15 mouse cellular contexts compared by ENCODE assay signal in the genomic region with DNA sequence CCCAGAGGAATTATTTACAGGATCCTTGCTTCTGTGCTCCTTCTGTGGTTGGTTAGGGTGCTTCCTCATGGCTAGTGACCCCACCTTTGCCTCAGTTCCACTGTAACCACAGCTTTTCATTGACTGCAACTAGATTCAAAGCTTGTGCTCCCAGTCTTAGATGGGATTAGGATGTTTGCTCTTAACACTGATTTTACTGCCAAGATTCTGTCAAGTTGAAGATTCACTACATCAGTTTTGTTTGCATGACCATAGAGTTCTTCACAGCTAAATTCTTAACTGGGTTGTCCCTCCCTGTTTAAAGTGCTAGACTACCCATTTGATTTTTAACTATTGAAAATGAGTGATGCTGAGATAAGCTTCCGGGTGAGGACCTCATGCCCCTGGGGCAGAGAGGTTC. TPM values are rescaled to one million over a fixed set of nuclear protein-coding genes. Genes with fewer than 3 reads are reported as not detected.
DNase-seq lines count a peak whose midpoint lies in the region; ATAC-seq and TF ChIP-seq lines count a peak whose summit lies in the region.
"Had no signal": no experiment of that assay in that cellular context is flagged by ENCODE, and none has a peak within 500 bp of the region (broad histone marks: within the 10 kb centered on the region; RNA-seq: fewer than 3 reads in every experiment).

No protein-coding gene starts in this region.

- no peak for ATAC-seq in hindbrain, embryonic 13.5 days (ENCODE audit: low FRiP score)
- ATAC-seq in hindbrain, embryonic 14.5 days (ENCODE audit: low FRiP score), result no peak
- ATAC-seq in lung, postnatal 0 days, result 0 out of 2 replicates have a peak, but pooled peaks have one; percentile 21
- ATAC-seq: CD4-positive, CD25-positive, alpha-beta regulatory T cell, adult 4 months had no signal

- no peak overlapping the region for H3K4me3 ChIP-seq in hindbrain, embryonic 13.5 days
- H3K4me3 ChIP-seq in hindbrain, embryonic 14.5 days (replicated peaks; ENCODE audit: low read length), result no peak overlapping the region
- H3K4me3 ChIP-seq in lung, postnatal 0 days (ENCODE audit: low read depth, low read length), result no peak overlapping the region
- no peak overlapping the region for H3K4me3 ChIP-seq in brown adipose tissue, adult 24 weeks (ENCODE audit: insufficient read depth, low read depth, low read length)
- no peak overlapping the region for H3K4me3 ChIP-seq in small intestine, adult 2 months (ENCODE audit: low read depth, low read length)
- H3K4me3 ChIP-seq: embryonic facial prominence, embryonic 12.5 days; heart, embryonic 12.5 days; hindbrain, embryonic 15.5 days; midbrain, embryonic 12.5 days had no signal

- H3K4me2 ChIP-seq in hindbrain, embryonic 13.5 days, result 0 out of 2 replicates have a peak overlapping the region, but pooled peaks have one; percentile 1
- H3K4me2 ChIP-seq in hindbrain, embryonic 14.5 days (replicated peaks), result no peak overlapping the region
- 0 out of 2 replicates have a peak overlapping the region, but pooled peaks have one; percentile 17 for H3K4me2 ChIP-seq in lung, postnatal 0 days (replicated peaks; ENCODE audit: low read depth, low read length)
- H3K4me2 ChIP-seq: embryonic facial prominence, embryonic 12.5 days; heart, embryonic 12.5 days; hindbrain, embryonic 15.5 days; midbrain, embryonic 12.5 days had no signal

- no peaks in the 10 kb centered on the region for H3K36me3 ChIP-seq in hindbrain, embryonic 13.5 days
- no peaks in the 10 kb centered on the region for H3K36me3 ChIP-seq in hindbrain, embryonic 14.5 days (replicated peaks; ENCODE audit: control insufficient read depth, insufficient read depth)
- no peaks in the 10 kb centered on the region for H3K36me3 ChIP-seq in lung, postnatal 0 days (ENCODE audit: insufficient read depth, low read length)
- no peaks in the 10 kb centered on the region for H3K36me3 ChIP-seq in small intestine, adult 2 months (ENCODE audit: control insufficient read depth, insufficient read depth, low read length)
- H3K36me3 ChIP-seq: embryonic facial prominence, embryonic 12.5 days; heart, embryonic 12.5 days; hindbrain, embryonic 15.5 days; midbrain, embryonic 12.5 days had no signal

- no peaks in the 10 kb centered on the region for H3K9me3 ChIP-seq in hindbrain, embryonic 13.5 days
- H3K9me3 ChIP-seq in hindbrain, embryonic 14.5 days (ENCODE audit: control insufficient read depth, low read length), result no peaks in the 10 kb centered on the region
- no peaks in the 10 kb centered on the region for H3K9me3 ChIP-seq in lung, postnatal 0 days (ENCODE audit: low read length)
- H3K9me3 ChIP-seq: embryonic facial prominence, embryonic 12.5 days; heart, embryonic 12.5 days; hindbrain, embryonic 15.5 days; midbrain, embryonic 12.5 days had no signal

- TF ChIP-seq POLR2A in small intestine, adult 2 months (IDR thresholded peaks at IDR 0.05; ENCODE audit: low read depth, low read length), result no peak

- no peak overlapping the region for H3K9ac ChIP-seq in hindbrain, embryonic 13.5 days
- H3K9ac ChIP-seq in hindbrain, embryonic 14.5 days, result no peak overlapping the region
- no peak overlapping the region for H3K9ac ChIP-seq in lung, postnatal 0 days (replicated peaks; ENCODE audit: low read depth)
- H3K9ac ChIP-seq: embryonic facial prominence, embryonic 12.5 days; heart, embryonic 12.5 days; hindbrain, embryonic 15.5 days; midbrain, embryonic 12.5 days had no signal

- DNase-seq in hindbrain, embryonic 14.5 days (ENCODE audit: low spot score), result no peak
- DNase-seq in lung, postnatal 0 days (ENCODE audit: low spot score), result peak; percentile 59
- DNase-seq in lung, postnatal 25 days (ENCODE audit: low spot score), result no peak
- DNase-seq in thymus, postnatal 25 days, result no peak
- DNase-seq in urinary bladder, adult 2 months (ENCODE audit: low spot score), result no peak
- DNase-seq: cerebellum, adult 9-10 months; thymus, postnatal 14 days had no signal

- TF ChIP-seq CTCF in lung, postnatal 0 days (IDR thresholded peaks at IDR 0.05), result no peak
- TF ChIP-seq CTCF in small intestine, adult 2 months (IDR thresholded peaks at IDR 0.05; ENCODE audit: extremely low read depth, insufficient read length, insufficient replicate concordance, low read depth, low read length), result no peak

- 51% methylated on average over 1 of the region's 1 CpGs for WGBS in hindbrain, embryonic 13.5 days
- 51% methylated on average over 1 of the region's 1 CpGs for WGBS in hindbrain, embryonic 14.5 days
- 33% methylated on average over 1 of the region's 1 CpGs for WGBS in lung, postnatal 0 days
- whole genome bisulfite sequencing in small intestine, adult 2 months, result 12% methylated on average over 1 of the region's 1 CpGs

- H3K27ac ChIP-seq in hindbrain, embryonic 13.5 days, result no peak overlapping the region
- H3K27ac ChIP-seq in hindbrain, embryonic 14.5 days, result no peak overlapping the region
- peak overlapping the region; percentile 27; the same call in 1 of the 2 replicates for H3K27ac ChIP-seq in lung, postnatal 0 days (ENCODE audit: low read length)
- H3K27ac ChIP-seq in brown adipose tissue, adult 24 weeks (replicated peaks; ENCODE audit: low read depth, low read length), result 0 out of 2 replicates have a peak overlapping the region, but pooled peaks have one; percentile 40
- peak overlapping the region; percentile 87 for H3K27ac ChIP-seq in small intestine, adult 2 months (ENCODE audit: insufficient read depth, low read depth, low read length)
- H3K27ac ChIP-seq: embryonic facial prominence, embryonic 12.5 days; hindbrain, embryonic 15.5 days; midbrain, embryonic 12.5 days had no signal

- no peak for TF ChIP-seq EP300 in lung, postnatal 0 days (IDR thresholded peaks at IDR 0.05)

- H3K4me1 ChIP-seq in hindbrain, embryonic 13.5 days (replicated peaks), result peaks cover 32% of the 10 kb centered on the region
- H3K4me1 ChIP-seq in hindbrain, embryonic 14.5 days (replicated peaks; ENCODE audit: control insufficient read depth, insufficient read depth, low read length), result peaks cover 28% of the 10 kb centered on the region
- 0 out of 2 replicates have a peak, but pooled peaks cover 9% of the 10 kb centered on the region for H3K4me1 ChIP-seq in lung, postnatal 0 days (ENCODE audit: insufficient read depth, low read depth, low read length)
- H3K4me1 ChIP-seq in brown adipose tissue, adult 24 weeks (ENCODE audit: control insufficient read depth, insufficient read depth, insufficient read length, low read length), result peaks cover 14% of the 10 kb centered on the region
- H3K4me1 ChIP-seq in small intestine, adult 2 months (ENCODE audit: control insufficient read depth, insufficient read depth, insufficient read length, low read length), result peaks cover 19% of the 10 kb centered on the region

- H3K27me3 ChIP-seq in hindbrain, embryonic 13.5 days, result no peaks in the 10 kb centered on the region
- H3K27me3 ChIP-seq in hindbrain, embryonic 14.5 days (ENCODE audit: control insufficient read depth, insufficient read depth, low read length), result no peaks in the 10 kb centered on the region
- H3K27me3 ChIP-seq in lung, postnatal 0 days (replicated peaks; ENCODE audit: insufficient read depth, low read length), result no peaks in the 10 kb centered on the region
- no peaks in the 10 kb centered on the region for H3K27me3 ChIP-seq in small intestine, adult 2 months (ENCODE audit: control insufficient read depth, insufficient read depth, low read length)
- H3K27me3 ChIP-seq: embryonic facial prominence, embryonic 12.5 days; heart, embryonic 12.5 days; hindbrain, embryonic 15.5 days; midbrain, embryonic 12.5 days had no signal

RNA-seq across cellular contexts. Expression of a gene that starts 29.3 kb away (rescaled TPM):
- 9.5 and 9.9 TPM in 2 replicates for polyA plus RNA-seq in hindbrain, embryonic 13.5 days (2015; fragmentation: Nextera tagmentation; extraction: Ambion mirVana)
- 17.1 and 18.7 TPM in 2 replicates for polyA plus RNA-seq in hindbrain, embryonic 14.5 days (2014; fragmentation: Nextera tagmentation; extraction: Ambion mirVana)
- polyA plus RNA-seq in lung, postnatal 0 days (2015; fragmentation: Nextera tagmentation; extraction: Ambion mirVana), result 6.5 and 6.7 TPM in 2 replicates
- polyA plus RNA-seq in brown adipose tissue, adult 24 weeks (2012; ENCODE audit: insufficient read depth, insufficient read length, missing spikeins), result 15.1 and 22.6 TPM in 2 replicates
- 10.5 and 20.5 TPM in 2 replicates for polyA plus RNA-seq in small intestine, adult 2 months (2012; rRNA removed)
- 17.6 and 18.9 TPM in 2 replicates for polyA plus RNA-seq in urinary bladder, adult 2 months (2012; rRNA removed)

RNA-seq across cellular contexts. Expression of a gene that starts 43.9 kb away (rescaled TPM):
- 2.3 and 2.7 TPM in 2 replicates for polyA plus RNA-seq in hindbrain, embryonic 13.5 days (2015; fragmentation: Nextera tagmentation; extraction: Ambion mirVana)
- 4.9 and 6.3 TPM in 2 replicates for polyA plus RNA-seq in hindbrain, embryonic 14.5 days (2014; fragmentation: Nextera tagmentation; extraction: Ambion mirVana)
- 16.5 and 17.6 TPM in 2 replicates for polyA plus RNA-seq in lung, postnatal 0 days (2015; fragmentation: Nextera tagmentation; extraction: Ambion mirVana)
- polyA plus RNA-seq in brown adipose tissue, adult 24 weeks (2012; ENCODE audit: insufficient read depth, insufficient read length, missing spikeins), result 1.6 and 1.7 TPM in 2 replicates
- 6.4 and 7.7 TPM in 2 replicates for polyA plus RNA-seq in small intestine, adult 2 months (2012; rRNA removed)
- polyA plus RNA-seq in urinary bladder, adult 2 months (2012; rRNA removed), result 15.0 and 15.2 TPM in 2 replicates

Comparison
In these comparisons a context has a peak if more than half of its experiments do, and no peak if none do; other contexts are left out.
1. H3K27ac ChIP-seq: peak in lung, postnatal 0 days (single experiment), brown adipose tissue, adult 24 weeks (single experiment) and small intestine, adult 2 months (single experiment); none in hindbrain, embryonic 13.5 days (single experiment) and hindbrain, embryonic 14.5 days (single experiment).